Mouse (Mus musculus) urinary bladder, postnatal 25 days (tissue): ENCODE results near the gene Olfr1020.

Source experiments
- DNase-seq: peaks from one replicate; pipeline ENCODE4 v3.0.0; 2022; ENCODE audit warnings: low spot score

The Olfr1020 gene

DNA sequence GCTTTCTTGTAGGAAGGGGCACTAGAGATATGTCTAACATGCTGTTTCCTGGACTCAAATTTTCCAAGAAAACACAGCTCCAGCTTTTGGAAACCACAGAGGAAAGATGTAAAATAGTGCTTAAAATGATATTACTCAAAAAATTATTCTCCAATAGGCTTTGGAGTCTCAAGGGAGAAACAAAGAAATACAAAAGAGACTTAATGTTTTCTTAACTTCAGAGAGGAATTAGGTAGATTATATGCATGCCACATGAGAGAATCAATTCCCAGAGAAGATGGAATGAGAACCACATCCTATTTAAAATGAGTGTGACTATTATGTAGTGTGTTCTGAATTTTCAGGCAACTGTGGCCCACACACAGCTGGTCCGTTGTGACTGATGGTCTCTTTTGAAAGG is at the start of gene Olfr1020:
TSS of gene Olfr1020 (plus strand) at position 301 of the 400 bp plus-strand sequence.
- DNase-seq: no peak

- DNase-seq: no peak
Observed at GRCm38 (mm10) chr2:85802444-85802843, 44.4 kb upstream of the Olfr1020 start, which contains the start of gene Olfr1016. Gene Olfr1016, minus strand, starts transcription at chr2:85802544.

GRCm38 (mm10) chr2:85804501-85804900 is 42.3 kb upstream of the Olfr1020 start:
- no peak for DNase-seq

- DNase-seq: no peak
Observed at GRCm38 (mm10) chr2:85818179-85818578, 28.7 kb upstream of the Olfr1020 start, which contains the start of gene Olfr1018. Gene Olfr1018, plus strand, starts transcription at chr2:85818479.

DNA sequence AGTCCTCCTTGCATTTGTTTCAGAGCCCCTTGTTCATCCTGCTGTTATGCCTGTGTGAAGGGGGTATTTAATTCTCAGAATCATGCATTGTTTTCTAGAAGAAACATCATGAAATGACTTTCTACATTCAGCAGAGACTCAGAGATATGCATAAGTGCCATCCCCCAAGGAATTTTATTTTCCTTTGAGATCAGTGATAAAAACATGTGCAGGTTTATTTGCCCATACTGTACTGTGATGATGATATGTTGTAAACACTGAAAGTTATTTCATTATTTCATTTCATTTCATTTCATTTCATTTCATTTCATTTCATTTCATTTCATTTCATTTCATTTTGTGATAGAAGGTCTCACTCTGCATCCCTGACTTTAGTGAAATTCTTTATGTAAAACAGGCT is 1.4 kb upstream of the Olfr1020 start, which contains the start of gene Olfr1019:
TSS of gene Olfr1019 (minus strand) at position 101 of the 400 bp plus-strand sequence.
- no peak for DNase-seq

GRCm38 (mm10) chr2:85868294-85868693 is 21.5 kb downstream of the Olfr1020 start, which contains the start of gene Olfr1022:
Gene Olfr1022, plus strand, starts transcription at chr2:85868594.
- no peak for DNase-seq

GRCm38 (mm10) chr2:85885340-85885739 is 38.5 kb downstream of the Olfr1020 start, which contains the start of gene Olfr1023:
Gene Olfr1023, plus strand, starts transcription at chr2:85885640.
- no peak for DNase-seq
